Mouse (Mus musculus): ENCODE results near the gene Opalin. TPM values are rescaled to one million over a fixed set of nuclear protein-coding genes. Genes with fewer than 3 reads are reported as not detected.

Opalin gene
- not detected in 2 replicates for total RNA-seq (2017)

DNA sequence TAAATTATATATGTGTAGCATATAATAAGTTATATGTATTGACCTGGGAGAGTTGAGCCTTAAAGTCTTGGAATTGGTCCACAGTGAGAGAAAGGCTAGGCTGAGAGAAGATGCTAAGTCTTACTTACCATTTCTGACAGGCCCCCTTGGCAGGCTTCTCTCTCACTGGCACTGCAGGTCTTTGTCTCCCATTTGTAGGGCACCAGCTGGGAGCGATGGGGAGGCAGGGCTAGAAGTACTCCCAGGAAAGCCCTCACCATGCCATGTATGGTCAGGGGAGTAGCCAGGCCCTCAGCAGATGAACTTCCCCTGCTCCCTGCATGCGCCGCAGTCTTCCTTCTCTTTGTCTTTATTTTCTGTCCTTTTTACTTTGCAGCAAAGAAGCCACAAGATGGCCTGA, at the start of gene Opalin:
Opalin (minus strand) TSS at position 208 of the 400 bp plus-strand sequence.
- ATAC-seq (replicated peaks; ENCODE audit: low read depth, poor library complexity, severe bottlenecking), result no peak

DNA sequence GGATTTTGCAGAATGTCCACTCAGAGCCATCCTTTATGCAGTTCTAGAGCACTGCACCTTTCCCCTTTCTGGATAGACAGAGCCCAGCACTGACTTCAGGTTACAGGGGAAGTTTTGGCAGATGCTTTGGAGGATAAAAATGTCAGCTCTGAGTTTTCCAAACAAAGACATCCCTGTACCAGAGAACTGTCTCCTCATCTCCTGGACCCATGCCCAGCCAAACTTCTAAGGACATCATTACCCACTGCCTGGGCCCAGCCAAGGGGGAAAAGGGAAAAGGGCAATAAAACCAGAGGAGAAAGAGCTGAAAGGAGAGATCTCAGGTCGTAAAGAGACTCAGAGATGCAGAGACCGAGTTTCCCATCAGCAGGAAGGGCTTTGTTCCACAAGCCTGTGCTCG, 46.1 kb upstream of the Opalin start:
- no peak for ATAC-seq (replicated peaks; ENCODE audit: low read depth, poor library complexity, severe bottlenecking)

DNA sequence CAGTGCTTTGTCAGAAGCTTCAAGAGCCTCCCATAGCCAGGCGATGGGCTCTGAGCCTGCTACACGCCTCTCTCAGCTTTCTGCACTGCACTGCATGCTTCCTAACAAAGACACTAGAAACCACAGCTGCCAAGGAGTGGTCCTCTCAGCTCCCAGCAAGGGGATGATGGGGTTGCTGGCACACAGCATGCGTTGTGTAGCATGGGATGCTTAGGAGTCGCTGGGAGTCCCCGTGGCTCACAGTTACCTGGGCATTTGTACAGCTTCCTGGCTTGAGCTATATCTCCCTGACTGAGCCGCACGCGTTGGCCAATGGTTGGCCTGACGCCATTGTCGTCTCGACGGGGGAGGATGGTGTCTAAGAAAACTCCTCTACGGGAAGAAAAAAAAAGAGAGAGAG, 43.0 kb upstream of the Opalin start:
- no peak for ATAC-seq (replicated peaks; ENCODE audit: low read depth, poor library complexity, severe bottlenecking)

DNA sequence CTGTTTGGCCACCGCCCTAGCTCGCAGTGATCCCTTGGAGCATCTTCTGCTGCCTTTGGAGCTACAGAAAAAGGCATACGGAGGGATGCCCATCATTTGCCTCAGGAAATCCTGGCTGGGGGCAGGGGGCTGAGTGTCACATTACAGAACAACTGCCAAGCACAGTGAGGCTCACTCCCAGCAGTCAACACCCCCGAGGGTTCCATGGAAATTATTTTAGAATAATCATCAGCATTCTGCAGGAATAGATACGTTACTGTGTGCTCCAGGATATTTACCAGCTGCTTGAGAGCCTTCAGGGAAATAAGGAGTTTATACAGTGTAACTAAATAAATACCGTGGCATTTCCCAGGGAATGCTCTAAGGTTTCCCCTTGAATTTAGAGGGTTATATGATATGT, 41.4 kb upstream of the Opalin start:
- ATAC-seq (replicated peaks; ENCODE audit: low read depth, poor library complexity, severe bottlenecking), result no peak

DNA sequence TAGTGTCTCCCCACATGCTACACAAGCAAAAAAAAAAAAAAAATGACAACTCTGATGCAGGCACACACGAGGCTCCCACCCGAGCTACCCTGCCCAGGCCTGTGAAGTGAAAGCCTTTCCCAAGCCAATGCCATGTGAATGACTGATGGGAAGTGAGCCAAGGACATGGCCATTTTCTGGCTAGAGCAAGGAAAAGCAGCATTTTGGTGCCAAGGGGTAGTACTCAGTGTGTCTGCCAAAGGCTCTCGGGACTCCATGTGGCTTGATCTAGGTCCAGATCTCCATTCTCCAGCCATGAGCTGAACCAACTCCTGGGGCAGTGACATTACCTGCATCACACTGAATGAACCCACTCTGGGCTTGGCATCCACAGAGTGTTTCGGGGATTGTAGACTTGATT, 40.4 kb upstream of the Opalin start:
- ATAC-seq (replicated peaks; ENCODE audit: low read depth, poor library complexity, severe bottlenecking), result no peak

DNA sequence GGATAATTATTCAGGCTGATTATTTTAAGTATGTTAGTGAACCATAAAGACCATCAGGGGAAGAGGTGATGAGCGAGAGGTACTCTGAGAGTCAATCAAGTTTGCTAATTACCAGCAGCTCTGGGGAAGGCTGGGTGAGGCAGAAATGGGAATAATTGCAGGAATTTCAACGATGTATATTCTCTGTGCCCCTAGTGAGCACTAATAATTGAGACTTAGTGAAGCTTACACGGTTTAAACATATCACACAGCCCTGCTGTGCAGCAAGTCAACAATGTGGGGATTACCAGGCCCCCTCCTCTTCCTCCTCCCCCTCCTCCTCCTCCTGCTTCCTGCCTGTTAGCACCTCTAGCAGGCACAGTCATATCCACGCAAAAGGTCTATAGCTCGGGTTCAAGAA, 37.7 kb upstream of the Opalin start:
- no peak for ATAC-seq (replicated peaks; ENCODE audit: low read depth, poor library complexity, severe bottlenecking)

DNA sequence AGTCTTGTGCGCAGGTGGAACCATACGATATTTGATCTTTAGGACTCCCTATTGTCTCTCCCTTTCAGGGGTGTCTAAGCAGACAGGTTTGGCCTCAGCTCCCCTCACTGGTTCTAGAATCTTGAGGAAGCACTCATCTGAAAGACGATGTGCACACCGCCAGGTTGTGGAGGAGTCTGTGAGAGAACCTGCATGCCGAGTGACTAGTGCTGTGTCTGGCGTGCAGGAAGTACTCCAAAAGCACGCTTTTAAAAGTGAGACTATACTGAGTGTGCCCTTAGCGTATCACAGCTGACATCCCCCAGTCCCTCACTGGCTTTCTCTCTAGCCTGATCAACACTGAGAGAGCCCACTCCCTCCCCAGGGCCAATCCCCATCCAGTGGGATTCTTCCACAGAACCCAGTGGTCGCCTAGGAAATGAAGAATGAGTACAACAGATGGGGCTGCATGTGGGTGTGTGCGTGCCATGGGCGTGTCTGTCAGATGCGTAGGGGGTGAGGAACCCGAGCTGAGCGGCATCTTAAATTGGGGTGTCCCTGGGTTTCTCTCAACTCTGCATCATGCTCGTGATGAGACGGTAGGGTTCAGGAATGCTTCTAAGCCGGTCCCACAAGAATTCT, 37.1 kb upstream of the Opalin start:
- ATAC-seq (replicated peaks; ENCODE audit: low read depth, poor library complexity, severe bottlenecking), result no peak

DNA sequence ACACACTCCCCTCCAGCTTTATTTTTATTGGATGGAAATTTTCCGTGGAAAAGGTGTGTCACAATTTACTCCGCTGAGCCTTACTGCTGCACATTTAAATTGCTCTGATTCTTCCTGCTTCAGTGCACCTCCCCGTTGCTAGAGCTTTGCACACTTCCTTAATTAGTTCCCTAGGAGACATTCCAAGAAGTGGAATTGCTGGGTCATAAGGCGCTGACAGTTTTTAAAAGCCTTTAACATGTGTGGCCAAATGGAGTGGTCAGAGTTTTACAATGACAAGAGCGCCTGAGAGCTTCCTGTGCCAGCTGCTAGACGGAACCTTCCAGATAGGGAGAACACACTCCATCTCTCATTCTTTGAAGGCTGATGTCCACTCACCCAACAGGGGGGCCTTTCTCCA, 35.7 kb upstream of the Opalin start:
- no peak for ATAC-seq (replicated peaks; ENCODE audit: low read depth, poor library complexity, severe bottlenecking)

DNA sequence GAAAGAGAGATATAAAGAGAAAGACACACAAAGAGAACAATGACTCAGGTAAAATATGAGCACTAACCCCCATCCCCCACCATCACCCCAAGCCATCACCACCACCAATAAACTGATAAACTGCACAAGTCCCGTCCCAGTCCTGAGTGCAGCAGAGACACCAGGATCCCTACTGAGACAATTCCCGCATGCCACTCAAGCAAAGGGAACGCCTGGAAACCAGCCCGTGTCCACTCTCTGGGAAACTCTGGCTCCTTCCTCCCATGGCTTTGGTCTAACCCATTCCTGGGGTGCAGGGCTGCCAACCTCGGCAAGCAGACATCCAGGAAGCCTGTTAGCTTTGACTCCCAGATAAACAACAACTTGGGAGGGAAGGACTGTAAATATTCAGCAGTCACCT, 33.1 kb upstream of the Opalin start:
- ATAC-seq (replicated peaks; ENCODE audit: low read depth, poor library complexity, severe bottlenecking), result no peak

DNA sequence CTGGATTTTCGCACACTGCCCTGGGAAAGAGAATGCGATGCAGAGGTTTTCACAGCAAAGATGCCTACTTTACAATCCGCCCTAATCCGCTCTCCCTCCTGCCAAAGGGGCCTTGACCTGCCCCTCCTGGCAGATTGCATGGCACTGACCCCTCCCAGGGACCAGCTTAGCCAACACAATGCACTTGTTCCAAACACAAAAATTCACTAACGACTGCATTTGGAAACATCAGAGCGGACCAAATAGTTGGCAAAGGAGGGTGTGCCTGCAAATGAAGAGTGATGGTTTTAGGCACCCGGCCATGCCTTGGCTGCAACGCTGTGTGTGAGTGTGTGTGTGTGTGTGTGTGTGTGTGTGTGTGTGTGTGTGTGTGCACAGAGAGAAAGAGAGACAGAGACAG, 32.6 kb upstream of the Opalin start:
- ATAC-seq (replicated peaks; ENCODE audit: low read depth, poor library complexity, severe bottlenecking), result no peak

DNA sequence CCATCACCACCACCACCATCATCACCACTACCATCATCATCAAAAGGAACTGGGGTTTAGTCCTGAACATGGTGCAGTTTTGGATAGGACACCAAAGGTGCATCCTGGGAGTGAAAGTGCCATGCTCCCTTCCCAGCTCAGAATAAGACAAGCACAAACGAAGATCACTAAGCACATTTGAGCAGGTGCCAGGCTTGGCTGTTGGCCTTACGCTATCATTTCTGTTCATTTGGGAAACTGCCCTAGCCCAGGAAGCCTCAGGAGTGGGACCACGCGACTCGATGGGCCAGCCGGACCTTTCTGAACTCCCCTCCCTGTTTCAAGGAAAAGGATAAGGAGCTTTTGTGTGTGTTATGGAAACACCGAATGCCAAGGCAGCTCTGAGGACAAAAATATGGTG, 31.8 kb upstream of the Opalin start:
- ATAC-seq (replicated peaks; ENCODE audit: low read depth, poor library complexity, severe bottlenecking), result no peak

DNA sequence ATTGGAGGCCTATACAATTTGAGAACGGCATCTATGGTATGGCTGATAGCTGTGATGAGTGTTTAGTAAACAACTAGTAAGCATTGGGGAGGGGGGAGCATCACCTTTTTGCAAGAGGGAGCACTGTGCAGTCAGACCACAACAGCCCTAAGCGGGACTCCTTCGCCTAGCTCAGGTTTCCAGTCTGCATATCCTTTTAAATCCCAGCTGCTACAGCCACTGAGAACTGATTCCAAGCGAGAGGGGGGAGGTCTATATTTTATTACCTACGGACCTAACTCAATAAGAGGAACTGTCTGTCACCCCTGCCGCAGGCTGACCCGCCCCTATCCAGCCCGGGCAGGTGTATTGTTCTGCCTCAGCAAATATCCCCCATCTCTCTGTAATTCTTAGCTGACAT, 30.6 kb upstream of the Opalin start:
- ATAC-seq (replicated peaks; ENCODE audit: low read depth, poor library complexity, severe bottlenecking), result no peak

DNA sequence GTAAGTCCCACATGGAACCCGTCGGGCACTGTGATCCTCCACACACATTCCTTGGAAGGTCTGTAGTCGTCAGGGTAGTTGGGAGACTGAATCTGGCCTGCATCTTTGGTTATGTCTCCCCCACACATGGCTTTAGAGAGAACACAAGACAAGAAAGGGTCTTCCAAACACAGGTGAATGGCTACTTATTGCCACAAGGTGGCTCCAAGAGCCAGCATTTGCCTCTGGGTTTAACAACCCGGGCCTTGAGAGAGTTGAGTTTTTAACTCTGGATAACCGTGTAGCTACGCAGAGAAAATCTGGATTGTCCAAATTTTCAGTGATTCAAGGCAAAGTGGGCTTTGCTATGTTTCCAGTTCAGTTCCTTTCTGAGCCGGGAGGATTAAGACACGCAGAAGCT, 28.0 kb upstream of the Opalin start:
- 0 out of 2 replicates have a peak, but pooled peaks have one; percentile 39 for ATAC-seq (replicated peaks; ENCODE audit: low read depth, poor library complexity, severe bottlenecking)

DNA sequence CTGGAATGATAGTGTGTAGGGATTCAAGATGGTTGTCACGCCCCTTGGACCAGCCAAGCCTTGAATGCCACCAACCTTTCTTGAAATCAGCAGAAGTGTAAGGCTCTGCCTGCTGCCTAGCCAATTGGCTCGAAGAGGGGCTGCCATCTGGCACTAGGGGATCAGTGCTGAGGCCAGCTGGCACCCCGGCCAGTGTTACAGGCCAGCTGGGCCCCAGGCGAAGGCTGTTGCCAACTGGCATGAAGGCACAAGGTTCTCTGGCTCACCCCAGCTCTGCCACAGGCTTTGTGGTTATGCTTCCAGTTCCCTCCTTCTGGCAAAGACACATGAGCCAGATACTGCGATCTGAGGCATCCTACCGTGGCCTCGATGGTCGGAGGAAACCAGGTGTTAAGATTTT, 24.5 kb upstream of the Opalin start:
- no peak for ATAC-seq (replicated peaks; ENCODE audit: low read depth, poor library complexity, severe bottlenecking)

DNA sequence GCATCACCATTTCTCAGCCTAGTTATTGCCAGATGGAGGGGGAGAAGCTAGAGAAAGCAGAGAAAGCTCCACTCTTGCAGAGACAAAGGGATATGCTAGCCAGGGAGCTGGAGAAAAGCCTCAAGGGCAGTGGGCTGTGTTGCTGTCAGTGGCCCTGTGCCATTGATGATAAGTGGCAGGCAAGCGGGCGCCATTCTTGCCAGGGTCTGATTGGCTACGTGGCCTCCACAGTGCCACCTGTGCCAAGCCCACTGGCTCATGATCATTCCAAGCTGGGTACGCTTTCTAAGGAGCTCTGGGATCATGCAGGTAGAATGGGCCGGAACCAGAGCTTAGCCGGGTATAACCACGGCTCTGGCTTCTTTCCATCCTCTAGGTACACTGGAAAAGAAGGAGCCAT, 23.9 kb upstream of the Opalin start:
- ATAC-seq (replicated peaks; ENCODE audit: low read depth, poor library complexity, severe bottlenecking), result no peak

DNA sequence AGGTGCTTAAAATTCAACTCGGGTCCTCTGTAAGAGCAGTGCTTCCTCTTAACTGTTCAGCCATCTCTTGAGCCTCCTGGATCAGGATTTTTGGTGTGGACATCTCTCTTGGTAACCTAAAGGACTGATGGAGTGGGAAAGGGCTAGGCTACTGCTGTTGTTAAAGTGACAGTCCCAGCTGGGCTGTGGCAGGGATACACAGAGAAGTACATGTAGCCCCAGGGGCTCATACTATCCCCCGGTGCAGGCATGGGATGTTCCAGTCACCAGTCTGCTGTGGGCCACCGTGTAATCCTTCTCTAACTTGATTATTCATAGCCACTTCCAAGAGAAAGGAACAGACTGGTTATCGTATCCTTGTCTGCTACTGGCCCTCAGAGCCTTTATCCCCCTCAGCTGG, 20.1 kb upstream of the Opalin start:
- ATAC-seq (replicated peaks; ENCODE audit: low read depth, poor library complexity, severe bottlenecking), result no peak

DNA sequence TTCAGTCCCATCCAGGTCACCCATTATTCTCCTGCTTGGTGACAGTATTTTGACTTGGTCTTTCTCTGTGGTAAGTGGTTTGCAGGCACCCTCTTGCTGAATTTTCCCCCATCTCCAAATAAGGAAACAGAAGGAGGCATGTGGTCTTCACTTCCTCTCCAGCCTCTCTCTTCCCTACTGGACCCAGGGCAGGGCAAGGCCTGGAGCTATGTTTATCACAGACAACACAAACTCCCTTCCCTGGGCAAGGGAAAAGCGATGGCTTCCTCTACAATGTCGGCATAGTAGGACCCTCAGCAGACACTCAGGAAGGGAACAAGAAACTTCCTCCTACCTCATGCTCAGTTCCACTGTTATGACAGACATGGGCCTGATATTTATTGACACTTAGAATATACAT, 15.0 kb upstream of the Opalin start:
- ATAC-seq (replicated peaks; ENCODE audit: low read depth, poor library complexity, severe bottlenecking), result peak; percentile 73

DNA sequence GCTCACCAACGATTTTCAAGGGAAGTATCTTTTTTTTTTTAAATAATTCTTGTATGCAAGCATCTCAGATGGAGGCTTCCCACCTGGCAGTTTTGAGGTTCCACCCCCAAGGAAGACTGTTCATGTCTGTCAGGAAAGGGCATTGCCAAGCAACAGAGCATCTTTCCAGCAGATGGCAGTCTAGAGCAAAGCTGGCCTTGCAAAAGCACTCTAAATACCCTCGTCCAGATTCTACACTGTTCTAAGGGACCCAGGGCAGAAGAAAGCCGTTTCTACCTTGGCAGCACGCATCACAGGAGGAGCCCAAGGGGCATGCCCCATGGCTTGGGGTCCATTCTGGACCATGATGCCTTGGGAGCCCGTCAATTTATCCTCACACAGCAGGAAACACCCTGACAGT, 12.9 kb upstream of the Opalin start:
- peak; percentile 50 for ATAC-seq (replicated peaks; ENCODE audit: low read depth, poor library complexity, severe bottlenecking)

DNA sequence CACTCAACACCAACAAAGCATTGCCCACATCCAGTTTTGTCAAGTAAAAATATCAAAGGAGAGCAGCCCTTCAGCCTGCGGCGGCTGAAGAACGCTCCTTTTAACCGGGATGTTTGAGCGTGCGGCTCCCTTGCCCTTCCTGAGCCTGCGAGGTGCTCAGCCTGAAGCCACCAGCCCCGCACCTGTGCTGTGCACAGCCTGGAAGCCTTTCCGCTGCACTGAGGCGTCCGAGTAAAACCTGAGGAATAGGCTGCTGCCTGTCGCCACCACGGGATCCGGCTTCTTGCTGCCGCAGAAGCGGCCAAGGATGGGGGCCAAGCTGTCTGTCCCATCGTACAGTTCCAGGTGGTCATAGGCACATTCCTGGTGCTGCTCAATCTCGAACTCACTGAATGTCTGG, 11.6 kb upstream of the Opalin start:
- no peak for ATAC-seq (replicated peaks; ENCODE audit: low read depth, poor library complexity, severe bottlenecking)

DNA sequence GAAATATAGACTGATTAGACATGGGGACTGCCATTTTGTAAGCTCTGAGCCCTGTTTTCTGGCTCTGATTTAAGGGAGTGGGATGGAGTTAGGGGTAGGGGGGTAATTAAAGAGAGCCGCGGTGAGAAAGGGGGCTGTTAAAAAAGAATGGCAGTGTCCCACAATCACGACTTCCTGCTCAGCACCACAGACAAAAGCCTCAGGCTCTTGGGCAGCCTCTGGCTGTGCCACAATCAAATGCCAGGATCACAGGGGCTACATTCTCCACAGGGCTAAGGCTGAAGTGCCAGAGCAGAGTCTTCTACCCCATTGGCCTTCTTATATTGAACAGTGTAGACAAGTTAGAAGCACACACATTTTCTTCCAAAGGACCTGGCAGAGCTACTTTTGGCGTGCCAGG, 11.0 kb upstream of the Opalin start:
- ATAC-seq (replicated peaks; ENCODE audit: low read depth, poor library complexity, severe bottlenecking), result no peak

DNA sequence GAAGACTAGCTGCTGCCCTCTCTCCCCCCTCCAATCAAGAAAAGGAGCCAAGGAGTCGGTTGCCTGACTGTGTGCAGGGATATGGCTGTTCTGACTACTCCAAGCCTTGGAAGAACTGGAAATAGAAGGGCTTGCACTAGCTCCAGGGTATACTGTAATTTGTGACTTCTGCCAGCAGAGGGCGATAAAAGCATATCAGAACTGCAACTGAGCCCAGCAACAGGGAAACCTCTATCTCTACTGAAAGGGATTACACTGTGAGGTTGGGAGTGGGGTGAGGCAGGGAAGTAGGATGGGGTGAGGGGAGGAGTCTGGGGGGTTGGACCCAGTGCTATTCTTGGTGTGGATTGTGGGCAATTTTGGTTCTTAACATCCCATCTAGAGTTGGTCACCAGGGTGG, 9.8 kb upstream of the Opalin start:
- peak; percentile 82 for ATAC-seq (replicated peaks; ENCODE audit: low read depth, poor library complexity, severe bottlenecking)

DNA sequence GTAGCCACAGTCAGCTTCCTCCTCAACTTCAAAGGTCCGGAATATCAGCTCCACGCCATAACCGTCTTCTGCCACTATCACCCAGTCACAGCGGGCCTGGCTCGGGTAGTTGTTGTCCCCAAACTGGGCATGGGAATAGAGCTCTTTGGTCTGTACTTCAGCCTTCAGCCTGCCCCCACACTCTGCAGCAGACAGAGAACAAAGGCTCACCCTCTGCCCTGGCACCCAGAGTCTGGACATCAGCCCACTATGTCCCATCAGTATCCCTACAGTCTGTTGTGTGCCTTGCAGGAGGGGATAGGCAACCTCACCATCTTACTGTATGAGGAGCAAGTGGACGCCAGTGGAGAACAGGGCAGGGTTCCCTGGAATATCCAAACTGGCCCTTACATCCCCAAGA, 9.4 kb upstream of the Opalin start:
- no peak for ATAC-seq (replicated peaks; ENCODE audit: low read depth, poor library complexity, severe bottlenecking)

DNA sequence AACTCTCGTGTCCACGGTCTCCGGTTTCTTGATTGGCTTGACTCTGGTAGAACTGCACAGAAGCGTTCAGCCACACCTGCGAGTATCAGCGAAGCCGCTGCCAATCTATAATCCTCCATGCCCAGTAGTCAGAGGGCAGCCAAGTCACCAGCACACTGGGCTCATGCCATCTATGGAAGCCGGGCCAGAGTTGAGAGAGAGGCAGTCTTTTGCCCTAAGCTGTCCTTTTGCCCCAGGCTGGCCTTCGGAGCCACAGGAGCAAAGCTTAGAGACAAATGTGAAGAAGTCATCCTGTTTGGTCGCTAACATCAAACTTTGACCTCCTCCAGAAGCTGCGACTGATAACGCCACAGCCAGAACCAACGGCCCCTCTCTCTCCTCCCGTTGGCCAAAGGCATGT, 6.7 kb upstream of the Opalin start:
- no peak for ATAC-seq (replicated peaks; ENCODE audit: low read depth, poor library complexity, severe bottlenecking)
